Mouse (Mus musculus) kidney, adult 18-20 months (tissue): ENCODE measurements around the gene Bmpr2.

Source experiments
- DNase-seq: peaks from one replicate; pipeline ENCODE4 v3.0.0; 2021

Bmpr2 gene

GRCm38 (mm10) chr1:59797865-59798264, 34.7 kb downstream of the Bmpr2 start:
- no peak for DNase-seq

- DNase-seq, result no peak
Measured at GRCm38 (mm10) chr1:59804363-59804762, 41.2 kb downstream of the Bmpr2 start.

GRCm38 (mm10) chr1:59809921-59810320, 46.7 kb downstream of the Bmpr2 start:
- no peak for DNase-seq

- no peak for DNase-seq
Measured at GRCm38 (mm10) chr1:59812782-59813181, 49.6 kb downstream of the Bmpr2 start.

- no peak for DNase-seq
Measured at GRCm38 (mm10) chr1:59825421-59825820, 62.2 kb downstream of the Bmpr2 start.

GRCm38 (mm10) chr1:59826583-59826982, 63.4 kb downstream of the Bmpr2 start:
- DNase-seq, result no peak

GRCm38 (mm10) chr1:59829410-59829809, 66.2 kb downstream of the Bmpr2 start:
- no peak for DNase-seq

GRCm38 (mm10) chr1:59830194-59830593, 67.0 kb downstream of the Bmpr2 start:
- DNase-seq, result no peak

- peak; percentile 35 for DNase-seq
Measured at GRCm38 (mm10) chr1:59833723-59834122, 70.5 kb downstream of the Bmpr2 start.

GRCm38 (mm10) chr1:59848327-59848726, 85.1 kb downstream of the Bmpr2 start:
- no peak for DNase-seq

- DNase-seq, result no peak
Measured at GRCm38 (mm10) chr1:59859046-59859445, 95.8 kb downstream of the Bmpr2 start.

- DNase-seq, result no peak
Measured at GRCm38 (mm10) chr1:59862144-59862543, 98.9 kb downstream of the Bmpr2 start.

- DNase-seq, result no peak
Measured at GRCm38 (mm10) chr1:59868041-59868440, 104.8 kb downstream of the Bmpr2 start.

- no peak for DNase-seq
Measured at GRCm38 (mm10) chr1:59874023-59874422, 110.8 kb downstream of the Bmpr2 start.

- no peak for DNase-seq
Measured at GRCm38 (mm10) chr1:59878098-59878497, 114.9 kb downstream of the Bmpr2 start.

- DNase-seq, result peak; percentile 81
Measured at GRCm38 (mm10) chr1:59883349-59884134, 120.3 kb downstream of the Bmpr2 start.

GRCm38 (mm10) chr1:59886899-59887298, 123.7 kb downstream of the Bmpr2 start:
- DNase-seq, result no peak

- DNase-seq, result no peak
Measured at GRCm38 (mm10) chr1:59888018-59888417, 124.8 kb downstream of the Bmpr2 start.

- no peak for DNase-seq
Measured at GRCm38 (mm10) chr1:59891185-59891584, 128.0 kb downstream of the Bmpr2 start.

GRCm38 (mm10) chr1:59892777-59893176, 129.6 kb downstream of the Bmpr2 start:
- peak; percentile 2 for DNase-seq

- DNase-seq, result no peak
Measured at GRCm38 (mm10) chr1:59894025-59894424, 130.8 kb downstream of the Bmpr2 start.

- peak; percentile 59 for DNase-seq
Measured at GRCm38 (mm10) chr1:59895456-59895855, 132.3 kb downstream of the Bmpr2 start.

- DNase-seq, result no peak
Measured at GRCm38 (mm10) chr1:59897147-59897798, 134.1 kb downstream of the Bmpr2 start.

- DNase-seq, result no peak
Measured at GRCm38 (mm10) chr1:59899679-59900078, 136.5 kb downstream of the Bmpr2 start.
